Mouse (Mus musculus): Measurements from ENCODE around the gene Rack1. TPM values are rescaled to one million over a fixed set of nuclear protein-coding genes. Genes with fewer than 3 reads are reported as not detected.

Gene Rack1
- total RNA-seq, 1 experiment: 3,112 TPM

DNA sequence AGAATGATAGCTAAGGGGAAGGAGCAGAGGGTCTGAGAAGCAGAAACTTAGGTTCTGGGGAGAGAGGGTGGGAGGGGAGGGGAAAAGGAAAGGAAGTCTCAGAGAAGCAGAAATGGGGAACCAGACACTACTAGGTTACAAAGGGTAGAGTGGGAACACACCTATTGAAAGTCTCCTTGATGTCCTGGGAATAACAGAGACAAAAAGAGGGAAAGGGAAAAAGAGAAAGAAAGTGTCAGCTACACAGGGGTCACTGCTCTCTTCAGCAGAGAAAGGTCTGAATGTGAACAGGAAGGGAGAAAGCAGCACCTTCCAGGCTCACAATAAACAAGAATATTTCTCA, 8.1 kb downstream of the Rack1 start:
- Histone ChIP-seq H3K36me3 (ENCODE audit: control insufficient read depth, insufficient read depth, low read length, poor library complexity, severe bottlenecking) (peaks cover 61% of the 10 kb centered on the region), H3K9ac (ENCODE audit: insufficient read depth, low read depth, low read length, poor library complexity, severe bottlenecking) (no peak overlapping the region), H3K27ac (ENCODE audit: insufficient read depth, low read depth, low read length, poor library complexity, severe bottlenecking) (no peak overlapping the region), H3K9me3 (ENCODE audit: control insufficient read depth, insufficient read depth, low read depth, low read length) (no peaks in the 10 kb centered on the region), H3K4me1 (ENCODE audit: control insufficient read depth in 2 of 2, insufficient read depth in 2 of 2, low read length in 2 of 2, poor library complexity in 1 of 2) (peaks cover 0 to 3% of the 10 kb centered on the region in 2 experiments; a peak in 2 of 4 replicates), H3K4me3 (ENCODE audit: insufficient read depth in 1 of 2, low read depth in 1 of 2, low read length in 2 of 2, poor library complexity in 1 of 2, severe bottlenecking in 1 of 2) (no peak overlapping the region)
- in situ Hi-C loops (cut with MboI; ENCODE audit: low sequenced_read_pairs in 2 of 2, unreplicated experiment in 2 of 2): no loop called here
- DNase-seq (ENCODE audit: low read depth, low spot score): no peak
- TF ChIP-seq HCFC1 (IDR thresholded peaks at IDR 0.05; ENCODE audit: borderline replicate concordance, insufficient read depth, low read length): no peak
- no peak for TF ChIP-seq CHD2 (IDR thresholded peaks at IDR 0.05; ENCODE audit: low read depth, low read length)
- TF ChIP-seq MAFK (IDR thresholded peaks at IDR 0.05; ENCODE audit: insufficient read depth, low read depth, low read length): no peak
- TF ChIP-seq ZNF384 (IDR thresholded peaks at IDR 0.05; ENCODE audit: low read depth, low read length): no peak
- no peak for TF ChIP-seq ZC3H11A (IDR thresholded peaks at IDR 0.05; ENCODE audit: borderline replicate concordance, low read depth, low read length)

DNA sequence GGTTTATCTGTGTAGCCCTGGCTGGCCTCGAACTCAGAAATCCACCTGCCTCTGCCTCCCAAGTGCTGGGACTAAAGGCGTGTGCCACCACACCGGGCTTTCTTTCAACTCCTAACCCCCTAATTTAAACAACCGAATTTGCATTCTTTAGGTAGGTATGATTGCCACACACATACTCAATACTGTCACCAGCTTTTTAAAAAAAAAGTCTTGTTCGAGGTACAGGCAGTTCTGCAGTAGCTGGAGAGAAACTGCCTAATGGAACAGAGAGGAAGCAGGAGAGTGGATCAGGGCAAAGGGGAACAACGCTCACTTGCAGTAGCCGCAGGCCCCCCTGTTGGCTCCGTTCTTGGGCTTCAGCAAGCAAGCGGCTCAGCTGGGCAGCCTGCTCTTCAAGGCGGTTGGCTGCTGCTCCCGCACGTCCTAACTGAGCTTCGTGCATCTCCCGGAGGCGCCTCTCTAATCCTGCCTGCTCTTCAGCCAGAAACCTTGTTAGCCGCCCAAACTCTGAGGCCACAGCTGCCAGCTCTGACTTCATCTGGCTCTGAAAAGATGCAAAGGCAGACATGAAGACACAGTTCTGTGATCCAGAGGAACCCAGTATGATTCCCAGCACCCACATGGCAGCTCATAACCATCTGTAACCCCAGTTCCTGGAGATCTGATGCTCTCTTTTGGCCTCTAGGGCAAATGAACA, 8.8 kb downstream of the Rack1 start:
- peaks cover 57% of the 10 kb centered on the region for H3K36me3 ChIP-seq (ENCODE audit: control insufficient read depth, insufficient read depth, low read length, poor library complexity, severe bottlenecking)
- no peak overlapping the region; the same call in 1 of the 2 replicates for H3K9ac ChIP-seq (ENCODE audit: insufficient read depth, low read depth, low read length, poor library complexity, severe bottlenecking)
- TF ChIP-seq MAFK (IDR thresholded peaks at IDR 0.05; ENCODE audit: insufficient read depth, low read depth, low read length) (no peak), ZC3H11A (IDR thresholded peaks at IDR 0.05; ENCODE audit: borderline replicate concordance, low read depth, low read length) (no peak), ZNF384 (IDR thresholded peaks at IDR 0.05; ENCODE audit: low read depth, low read length) (0 out of 2 replicates have a peak, but pooled peaks have one; percentile 5), HCFC1 (IDR thresholded peaks at IDR 0.05; ENCODE audit: borderline replicate concordance, insufficient read depth, low read length) (no peak)
- no peak for DNase-seq (ENCODE audit: low read depth, low spot score)
- H3K9me3 ChIP-seq (ENCODE audit: control insufficient read depth, insufficient read depth, low read depth, low read length): no peaks in the 10 kb centered on the region
- in situ Hi-C loops (cut with MboI; ENCODE audit: low sequenced_read_pairs in 2 of 2, unreplicated experiment in 2 of 2): no loop called here
- H3K4me3 ChIP-seq (ENCODE audit: insufficient read depth in 1 of 2, low read depth in 1 of 2, low read length in 2 of 2, poor library complexity in 1 of 2, severe bottlenecking in 1 of 2): no peak overlapping the region
- H3K4me1 ChIP-seq (ENCODE audit: control insufficient read depth in 2 of 2, insufficient read depth in 2 of 2, low read length in 2 of 2, poor library complexity in 1 of 2): peaks cover 0 to 3% of the 10 kb centered on the region in 2 experiments; a peak in 1 of 4 replicates
- H3K27ac ChIP-seq (ENCODE audit: insufficient read depth, low read depth, low read length, poor library complexity, severe bottlenecking): no peak overlapping the region

DNA sequence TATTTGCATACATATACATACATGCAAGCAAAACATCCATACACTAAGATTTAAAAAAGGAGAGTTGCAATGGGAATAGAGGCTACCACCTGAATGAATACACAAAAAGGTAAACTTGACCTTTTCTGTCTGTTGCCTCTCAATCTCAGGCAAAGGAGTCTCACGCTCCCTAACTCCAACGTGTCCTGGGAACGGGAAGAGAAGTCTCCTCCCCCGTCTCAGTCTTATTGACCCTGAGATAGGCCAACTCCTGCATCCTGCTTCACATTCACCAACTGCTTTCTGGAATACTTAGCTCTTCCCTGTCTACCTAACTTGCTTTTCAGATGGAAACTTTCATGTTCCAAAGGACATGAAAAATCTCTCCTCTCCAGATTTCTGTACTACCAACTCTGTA, 9.3 kb downstream of the Rack1 start:
- DNase-seq (ENCODE audit: low read depth, low spot score): no peak
- TF ChIP-seq HCFC1 (IDR thresholded peaks at IDR 0.05; ENCODE audit: borderline replicate concordance, insufficient read depth, low read length) (no peak), ZC3H11A (IDR thresholded peaks at IDR 0.05; ENCODE audit: borderline replicate concordance, low read depth, low read length) (no peak), MAFK (IDR thresholded peaks at IDR 0.05; ENCODE audit: insufficient read depth, low read depth, low read length) (no peak), ZNF384 (IDR thresholded peaks at IDR 0.05; ENCODE audit: low read depth, low read length) (no peak), CHD2 (IDR thresholded peaks at IDR 0.05; ENCODE audit: low read depth, low read length) (no peak)
- in situ Hi-C loops (cut with MboI; ENCODE audit: low sequenced_read_pairs in 2 of 2, unreplicated experiment in 2 of 2): no loop called here
- no peak overlapping the region for H3K27ac ChIP-seq (ENCODE audit: insufficient read depth, low read depth, low read length, poor library complexity, severe bottlenecking)
- H3K9ac ChIP-seq (ENCODE audit: insufficient read depth, low read depth, low read length, poor library complexity, severe bottlenecking): no peak overlapping the region
- peaks cover 0 to 3% of the 10 kb centered on the region in 2 experiments; a peak in 1 of 4 replicates for H3K4me1 ChIP-seq (ENCODE audit: control insufficient read depth in 2 of 2, insufficient read depth in 2 of 2, low read length in 2 of 2, poor library complexity in 1 of 2)
- no peaks in the 10 kb centered on the region for H3K9me3 ChIP-seq (ENCODE audit: control insufficient read depth, insufficient read depth, low read depth, low read length)
- H3K4me3 ChIP-seq (ENCODE audit: insufficient read depth in 1 of 2, low read depth in 1 of 2, low read length in 2 of 2, poor library complexity in 1 of 2, severe bottlenecking in 1 of 2): no peak overlapping the region
- H3K36me3 ChIP-seq (ENCODE audit: control insufficient read depth, insufficient read depth, low read length, poor library complexity, severe bottlenecking): peaks cover 51% of the 10 kb centered on the region

DNA sequence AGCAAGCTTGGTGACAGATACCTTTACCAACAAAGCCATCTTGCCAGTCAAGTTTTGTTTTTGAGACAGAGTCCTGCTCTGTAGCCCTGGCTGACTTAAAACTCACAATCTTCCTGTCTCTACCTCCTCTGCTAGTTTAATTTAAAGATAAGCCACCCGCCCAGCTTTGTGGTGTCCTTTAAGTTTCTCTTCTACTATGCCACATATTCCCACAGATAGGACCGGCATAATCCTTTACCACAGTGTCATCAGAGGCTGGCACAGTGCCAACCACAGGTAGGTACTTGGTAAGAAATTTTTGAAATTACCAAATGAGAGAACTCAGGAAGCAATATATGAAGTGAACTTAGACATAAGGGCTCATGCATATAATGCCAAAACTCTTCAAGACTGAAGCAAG, 10.0 kb downstream of the Rack1 start:
- H3K36me3 ChIP-seq (ENCODE audit: control insufficient read depth, insufficient read depth, low read length, poor library complexity, severe bottlenecking): peaks cover 46% of the 10 kb centered on the region
- no peak overlapping the region for H3K9ac ChIP-seq (ENCODE audit: insufficient read depth, low read depth, low read length, poor library complexity, severe bottlenecking)

More for the DNA sequence above, 10.0 kb downstream of the Rack1 start:
- DNase-seq (ENCODE audit: low read depth, low spot score): no peak
- in situ Hi-C loops (cut with MboI; ENCODE audit: low sequenced_read_pairs in 2 of 2, unreplicated experiment in 2 of 2): no loop called here
- TF ChIP-seq ZNF384 (IDR thresholded peaks at IDR 0.05; ENCODE audit: low read depth, low read length): no peak
- TF ChIP-seq CHD2 (IDR thresholded peaks at IDR 0.05; ENCODE audit: low read depth, low read length): no peak
- TF ChIP-seq MAFK (IDR thresholded peaks at IDR 0.05; ENCODE audit: insufficient read depth, low read depth, low read length): no peak
- no peak for TF ChIP-seq HCFC1 (IDR thresholded peaks at IDR 0.05; ENCODE audit: borderline replicate concordance, insufficient read depth, low read length)
- TF ChIP-seq ZC3H11A (IDR thresholded peaks at IDR 0.05; ENCODE audit: borderline replicate concordance, low read depth, low read length): no peak
- Histone ChIP-seq H3K27ac (ENCODE audit: insufficient read depth, low read depth, low read length, poor library complexity, severe bottlenecking) (no peak overlapping the region), H3K4me3 (ENCODE audit: insufficient read depth in 1 of 2, low read depth in 1 of 2, low read length in 2 of 2, poor library complexity in 1 of 2, severe bottlenecking in 1 of 2) (no peak overlapping the region), H3K4me1 (ENCODE audit: control insufficient read depth in 2 of 2, insufficient read depth in 2 of 2, low read length in 2 of 2, poor library complexity in 1 of 2) (peaks cover 0 to 3% of the 10 kb centered on the region in 2 experiments; a peak in 1 of 4 replicates), H3K9me3 (ENCODE audit: control insufficient read depth, insufficient read depth, low read depth, low read length) (no peaks in the 10 kb centered on the region)

Measured in ES-E14 (cell line).